Mouse (Mus musculus) limb, embryonic 14.5 days (tissue): ENCODE measurements around the gene Plekhg3. TPM values are rescaled to one million over a fixed set of nuclear protein-coding genes. Genes with fewer than 3 reads are reported as not detected.

Experiments used
- ATAC-seq: fragments of 200-750 bp; cut with Nextera tagmentation; 2 replicates; pipeline ENCODE4 v1.8.0; 2017; ENCODE audit warnings: low read depth, moderate number of reproducible peaks, moderate TSS enrichment; ENCODE audit not compliant: low FRiP score
- DNase-seq: peaks from one replicate; pipeline ENCODE4 v3.0.0-alpha.2; 2015; ENCODE audit warnings: low spot score
- H3K27ac ChIP-seq: fragments of 300-500 bp; sonication (generic); replicated peaks from 2 replicates; pipeline ENCODE4 v1.5.1; 2014; ENCODE audit warnings: low read depth, mild to moderate bottlenecking, low read length, moderate library complexity, mixed read lengths
- H3K27me3 ChIP-seq: fragments of 300-500 bp; sonication (generic); 2 replicates; pipeline ENCODE4 v1.6.1; 2014; ENCODE audit warnings: low read length, mixed read lengths; ENCODE audit not compliant: control insufficient read depth, insufficient read depth
- H3K36me3 ChIP-seq: fragments of 300-500 bp; sonication (generic); 2 replicates; pipeline ENCODE4 v1.6.1; 2014; ENCODE audit warnings: mild to moderate bottlenecking, low read length, moderate library complexity, mixed read lengths; ENCODE audit not compliant: control insufficient read depth, insufficient read depth
- H3K4me1 ChIP-seq: fragments of 300-500 bp; sonication (generic); 2 replicates; pipeline ENCODE4 v1.6.1; 2014; ENCODE audit warnings: antibody characterized with exemption, low read length, mixed read lengths; ENCODE audit not compliant: control insufficient read depth, insufficient read depth
- H3K4me2 ChIP-seq: fragments of 300-500 bp; sonication (generic); replicated peaks from 2 replicates; pipeline ENCODE4 v1.6.1; 2014; ENCODE audit warnings: low read depth, mild to moderate bottlenecking, low read length, moderate library complexity; ENCODE audit not compliant: severe bottlenecking
- H3K4me3 ChIP-seq: fragments of 300-500 bp; sonication (generic); replicated peaks from 2 replicates; pipeline ENCODE4 v1.5.1; 2014; ENCODE audit warnings: low read length
- H3K9ac ChIP-seq: fragments of 300-500 bp; sonication (generic); 2 replicates; pipeline ENCODE4 v1.6.1; 2014; ENCODE audit warnings: mild to moderate bottlenecking, low read depth, low read length, moderate library complexity; ENCODE audit not compliant: severe bottlenecking
- H3K9me3 ChIP-seq: fragments of 300-500 bp; sonication (generic); 2 replicates; pipeline ENCODE4 v1.6.1; 2016; ENCODE audit warnings: low read length; ENCODE audit not compliant: control insufficient read depth
- POLR2A ChIP-seq: fragments of 200-500 bp; IDR thresholded peaks from 2 replicates; pipeline ENCODE4 v1.8.0; 2012; ENCODE audit warnings: inconsistent platforms, mild to moderate bottlenecking, moderate library complexity, borderline replicate concordance; ENCODE audit not compliant: insufficient read depth, insufficient read length; ENCODE audit errors: extremely low read depth
- WGBS: fragments of 180-500 bp; shearing (Covaris S2); extraction: QIAGEN DNeasy Blood & Tissue Kit; methylation state at CpG from one replicate; pipeline ENCODE4 v1.1.7; 2014; 5-methylcytosine and 5-hydroxymethylcytosine counted together
- polyA plus RNA-seq, 2 experiments: library from polyadenylated mRNA; depleted of rRNA in 1 of 2; stranded (reverse) in 1 of 2; unstranded in 1 of 2; fragments of >200 nt; fragmentation: Nextera tagmentation in 1 of 2; extraction: Ambion mirVana in 1 of 2; gene quantifications; 2 replicates each; pipeline versions ENCODE4 v1.2.1 to v1.2.3; 2012 to 2014

The Plekhg3 gene
- polyA plus RNA-seq, 2 experiments = 5.6 to 22.7 TPM

GRCm38 (mm10) chr12:76508909-76509440, 21.7 kb upstream of the Plekhg3 start:
- no peak for TF ChIP-seq POLR2A
- Histone ChIP-seq H3K4me3 (no peak overlapping the region), H3K9ac (no peak overlapping the region), H3K36me3 (no peaks in the 10 kb centered on the region), H3K4me1 (peaks cover 17% of the 10 kb centered on the region), H3K4me2 (no peak overlapping the region), H3K9me3 (no peaks in the 10 kb centered on the region), H3K27ac (no peak overlapping the region), H3K27me3 (no peaks in the 10 kb centered on the region)
- ATAC-seq (no peak), DNase-seq (peak; percentile 40)
- 69% methylated on average over 7 of the region's 7 CpGs for WGBS

GRCm38 (mm10) chr12:76512731-76513130, 18.0 kb upstream of the Plekhg3 start:
- Histone ChIP-seq H3K4me1 (peaks cover 3% of the 10 kb centered on the region), H3K36me3 (no peaks in the 10 kb centered on the region), H3K9ac (no peak overlapping the region), H3K9me3 (no peaks in the 10 kb centered on the region), H3K4me3 (no peak overlapping the region), H3K27me3 (no peaks in the 10 kb centered on the region), H3K4me2 (no peak overlapping the region), H3K27ac (no peak overlapping the region)
- TF ChIP-seq POLR2A = no peak
- ATAC-seq (no peak), DNase-seq (no peak)
- WGBS = 82% methylated on average over 1 of the region's 1 CpGs

GRCm38 (mm10) chr12:76514842-76515241, 15.8 kb upstream of the Plekhg3 start:
- Histone ChIP-seq H3K27me3 (no peaks in the 10 kb centered on the region), H3K9ac (no peak overlapping the region), H3K9me3 (no peaks in the 10 kb centered on the region), H3K27ac (no peak overlapping the region), H3K4me3 (no peak overlapping the region), H3K4me1 (no peaks in the 10 kb centered on the region), H3K4me2 (no peak overlapping the region), H3K36me3 (no peaks in the 10 kb centered on the region)
- ATAC-seq (no peak), DNase-seq (no peak)
- no peak for TF ChIP-seq POLR2A
- 21% methylated on average over 4 of the region's 4 CpGs for WGBS

- Histone ChIP-seq H3K36me3 (no peaks in the 10 kb centered on the region), H3K4me1 (no peaks in the 10 kb centered on the region), H3K9ac (no peak overlapping the region), H3K9me3 (no peaks in the 10 kb centered on the region), H3K4me3 (no peak overlapping the region), H3K27me3 (no peaks in the 10 kb centered on the region), H3K4me2 (no peak overlapping the region), H3K27ac (no peak overlapping the region)
- no peak for DNase-seq
- TF ChIP-seq POLR2A = no peak
- no peak for ATAC-seq
- 95% methylated on average over 9 of the region's 9 CpGs for WGBS
Observed at GRCm38 (mm10) chr12:76518000-76518399, 12.7 kb upstream of the Plekhg3 start.

GRCm38 (mm10) chr12:76518909-76519842, 11.5 kb upstream of the Plekhg3 start:
- H3K27ac ChIP-seq = no peak overlapping the region
- TF ChIP-seq POLR2A = no peak
- no peak overlapping the region for H3K4me2 ChIP-seq
- 82% methylated on average over 12 of the region's 12 CpGs for WGBS
- ATAC-seq (no peak), DNase-seq (no peak)
- H3K4me3 ChIP-seq = no peak overlapping the region
- H3K9ac ChIP-seq = no peak overlapping the region
- no peaks in the 10 kb centered on the region for H3K27me3 ChIP-seq
- H3K9me3 ChIP-seq = no peaks in the 10 kb centered on the region
- no peaks in the 10 kb centered on the region for H3K36me3 ChIP-seq
- no peaks in the 10 kb centered on the region for H3K4me1 ChIP-seq
